Mouse (Mus musculus): ENCODE data around the gene Churc1. TPM values are rescaled to one million over a fixed set of nuclear protein-coding genes. Genes with fewer than 3 reads are reported as not detected.

Gene Churc1
- total RNA-seq (2023): 15.5 and 17.1 TPM in 2 replicates

GRCm38 (mm10) chr12:76765354-76765851 lies at the start of gene Churc1, which contains the start of gene Fntb:
Gene Churc1, plus strand, starts transcription at chr12:76765538.
Gene Fntb, plus strand, starts transcription at chr12:76765589.

GRCm38 (mm10) chr12:76795350-76795749 lies 30.0 kb downstream of the Churc1 start, which contains the start of gene Gpx2:
Gene Gpx2, minus strand, starts transcription at chr12:76795554.

GRCm38 (mm10) chr12:76822651-76823041 lies 57.3 kb downstream of the Churc1 start, which contains the start of gene Rab15:
Gene Rab15, minus strand, starts transcription at chr12:76822908.

Other genes starting within 250 kb of the Churc1 start
- gene Plekhg3, start 234.6 kb upstream of the Churc1 start, total RNA-seq (2023): 111 and 133 TPM in 2 replicates
- gene Sptb, start 55.0 kb upstream of the Churc1 start, total RNA-seq (2023): 2.3 and 3.6 TPM in 2 replicates
- gene Fntb, start 51 bp downstream of the Churc1 start, total RNA-seq (2023): 2.9 and 3.3 TPM in 2 replicates
- not detected in 2 replicates for gene Gpx2, start 30.0 kb downstream of the Churc1 start, total RNA-seq (2023)
- gene Rab15, start 57.4 kb downstream of the Churc1 start, total RNA-seq (2023): 0.60 TPM in 1 of 2 replicates, not detected in the other
- gene Max, start 196.7 kb downstream of the Churc1 start, total RNA-seq (2023): 487 and 559 TPM in 2 replicates

All from neutrophil, adult 65 days (primary cell).